Mouse (Mus musculus) neural tube, embryonic 10.5 days (tissue): ENCODE results near the gene Celf2.
A peak's percentile ranks its signal among the peaks of the same experiment; 100 is the strongest.

Source experiments
- DNase-seq: peaks from one replicate; pipeline ENCODE4 v3.0.0-alpha.2; 2017; ENCODE audit warnings: low spot score; ENCODE audit errors: extremely low spot score

Gene Celf2

DNA sequence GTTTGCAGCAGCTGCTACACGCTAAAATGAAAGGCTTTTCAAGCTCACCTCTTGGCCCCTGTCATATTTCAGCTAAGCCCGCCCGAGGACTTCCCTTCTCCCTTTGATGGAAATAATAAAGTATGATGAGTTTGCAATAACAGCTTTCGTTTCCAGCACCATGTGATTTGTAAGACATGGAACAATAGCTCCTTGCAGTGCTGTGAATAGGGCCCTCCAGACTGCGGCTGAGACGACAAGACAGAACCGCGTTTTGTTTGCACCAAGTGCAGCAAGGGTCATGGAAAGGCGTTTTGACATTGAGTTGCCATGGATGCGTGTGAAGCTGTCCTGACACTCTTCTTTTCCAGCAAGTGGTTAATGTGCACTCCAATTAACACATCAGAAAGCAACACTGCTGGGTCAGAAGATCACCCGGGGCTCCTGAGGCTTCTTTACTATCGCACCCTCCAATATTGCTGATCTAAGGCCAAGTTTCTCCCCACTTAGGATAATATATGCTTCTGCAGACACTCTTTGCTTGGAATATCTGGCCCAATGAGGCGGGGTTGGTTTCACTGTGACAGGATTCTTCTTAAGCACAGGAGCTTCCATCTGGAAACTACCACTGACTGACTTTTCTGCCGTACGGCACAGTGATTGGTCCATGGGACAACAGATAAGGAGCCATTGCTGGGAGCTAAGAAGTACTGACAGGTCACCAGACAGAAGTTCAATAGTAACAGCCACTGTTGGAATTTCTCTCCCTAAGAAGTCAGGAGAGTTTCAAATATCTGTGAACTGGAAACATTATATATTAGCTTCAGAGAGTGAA, 301.5 kb downstream of the Celf2 start:
- DNase-seq: peak; percentile 26

DNA sequence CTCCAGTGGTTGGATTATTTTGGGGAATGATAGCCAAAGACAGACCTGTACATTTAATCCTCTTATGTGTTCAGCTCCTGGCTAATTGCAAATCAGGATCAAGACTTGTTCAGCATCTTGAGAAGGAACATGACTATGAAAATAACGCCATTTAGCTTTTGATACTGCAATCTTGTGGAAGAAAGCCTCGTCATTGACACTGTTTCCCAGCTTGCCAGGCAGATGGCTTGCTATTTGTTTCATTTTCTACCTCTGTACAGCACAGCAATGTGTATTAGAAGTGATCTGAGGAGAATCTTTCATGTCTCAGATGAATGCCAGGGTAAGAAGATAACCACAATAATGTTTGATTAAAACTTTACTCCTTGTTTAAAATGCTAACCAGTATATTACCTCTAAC, 315.9 kb downstream of the Celf2 start:
- no peak for DNase-seq

DNA sequence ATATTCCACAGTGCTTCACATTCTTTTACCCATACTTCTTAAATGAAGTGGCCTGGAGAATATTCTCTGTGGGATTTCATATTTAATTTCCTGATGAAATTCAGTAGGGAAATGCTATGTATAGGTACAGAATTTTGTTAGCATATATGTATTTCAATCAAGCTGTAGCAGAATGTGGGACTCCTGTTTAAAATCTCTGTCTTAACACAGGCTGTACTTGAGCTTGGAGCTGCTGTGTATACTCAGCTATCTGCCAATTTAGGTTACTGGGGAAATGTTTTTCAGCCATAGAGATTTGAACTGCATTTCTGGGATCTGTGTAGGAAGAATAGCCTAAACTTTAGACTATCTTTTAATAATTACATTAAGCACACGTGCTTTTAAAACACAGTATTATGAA, 330.2 kb downstream of the Celf2 start:
- DNase-seq: no peak

DNA sequence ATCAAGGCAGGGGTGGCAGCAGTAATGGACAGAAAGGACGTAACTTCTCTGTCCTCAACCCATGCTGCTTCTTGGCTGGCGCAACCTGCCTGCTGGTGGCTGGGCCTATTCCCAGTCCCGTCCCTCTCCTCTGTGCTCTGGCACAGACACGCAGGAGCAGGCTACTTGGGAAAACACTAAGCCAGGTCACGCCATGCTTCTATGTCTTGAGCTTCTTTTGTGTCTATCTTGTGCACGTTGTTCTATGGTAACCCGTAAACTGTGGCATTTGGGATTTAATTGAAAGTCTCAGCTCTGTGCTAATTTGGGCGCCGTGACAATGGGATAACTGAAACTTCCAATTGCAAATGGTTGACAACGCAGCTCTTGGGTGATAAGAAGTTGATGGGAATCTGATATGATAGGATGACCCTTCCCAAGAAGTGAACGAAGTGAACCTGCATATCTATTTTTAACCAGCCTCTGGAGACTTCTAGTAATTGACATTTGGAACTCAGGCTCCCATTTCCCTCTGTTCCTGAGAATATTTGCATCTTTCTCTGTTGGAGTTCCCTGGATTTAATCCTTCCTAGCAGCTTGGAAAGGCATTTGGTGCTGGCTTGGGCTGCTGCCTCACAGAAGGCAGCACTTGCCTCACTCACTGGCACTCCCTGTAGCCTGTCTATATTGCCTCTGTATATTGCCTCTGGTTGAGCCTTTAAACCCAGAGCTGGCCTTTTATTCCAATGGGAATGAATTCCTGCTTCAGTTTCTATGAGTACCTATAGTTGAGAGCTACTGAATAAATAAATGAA, 335.9 kb downstream of the Celf2 start:
- no peak for DNase-seq

DNA sequence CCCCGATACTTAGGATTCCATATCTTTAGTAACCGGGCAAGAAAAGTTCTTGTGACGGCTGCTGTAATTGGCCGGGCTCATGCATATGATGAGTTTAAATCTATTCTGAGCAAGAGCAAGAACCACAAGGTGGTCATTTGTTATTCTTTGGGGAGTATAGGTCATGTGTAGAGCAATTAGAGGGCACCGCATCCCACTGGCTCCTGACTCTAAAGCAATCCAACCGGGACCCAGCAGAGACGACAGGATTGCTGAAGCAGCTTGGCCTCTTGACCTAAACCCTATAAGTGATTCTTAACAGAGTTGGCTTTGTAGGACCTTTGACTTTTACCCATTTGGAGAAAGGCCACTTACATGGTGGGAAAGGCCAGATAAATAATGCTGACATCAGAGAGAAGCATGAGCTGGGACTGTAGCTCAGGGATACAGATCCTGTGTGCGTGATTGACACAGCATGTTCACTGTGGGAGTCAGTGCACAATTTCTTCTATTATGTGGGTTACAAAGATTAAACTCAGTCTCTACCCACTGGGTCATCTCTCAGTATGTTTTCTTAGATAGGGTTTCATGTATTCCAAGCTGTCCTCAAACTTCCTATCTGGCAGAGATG, 338.2 kb downstream of the Celf2 start:
- peak; percentile 23 for DNase-seq

DNA sequence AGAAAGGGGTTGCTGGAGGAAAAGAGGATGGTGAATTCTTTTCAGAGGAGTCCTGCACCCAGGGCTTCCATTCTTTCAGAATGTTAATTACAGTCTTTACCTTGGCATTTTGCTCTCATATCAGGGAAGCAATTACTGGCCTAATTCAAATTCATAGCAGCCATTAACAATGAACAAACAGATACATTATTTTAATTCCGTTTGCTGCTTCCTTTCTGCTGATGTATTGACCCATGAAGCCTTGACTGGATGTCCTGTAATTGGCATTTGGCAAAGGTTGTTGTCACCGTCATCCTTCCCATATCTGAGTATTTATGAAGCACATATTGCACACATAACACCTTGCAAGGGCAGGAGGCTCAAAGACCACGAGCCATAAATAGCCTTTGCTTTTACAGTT, 343.6 kb downstream of the Celf2 start:
- no peak for DNase-seq

DNA sequence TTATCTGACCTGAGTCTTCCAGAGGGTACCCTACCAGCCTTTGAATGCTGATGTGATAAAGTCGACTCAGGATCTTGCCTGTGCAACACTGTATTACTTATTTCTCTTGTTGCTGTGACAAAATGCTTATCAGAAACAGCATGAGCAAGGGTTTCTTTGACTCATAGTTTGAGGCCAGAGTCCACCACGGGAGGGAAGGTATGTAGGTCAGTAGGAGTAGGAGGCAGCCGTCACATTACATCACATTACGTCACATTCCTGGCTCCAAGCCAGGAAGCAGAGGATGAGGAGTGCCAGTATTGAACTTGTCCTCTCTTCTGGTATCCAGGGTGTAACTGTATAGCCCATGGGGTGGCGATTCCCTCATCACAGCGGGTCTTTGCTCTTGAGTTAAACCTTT, 349.3 kb downstream of the Celf2 start:
- DNase-seq: no peak

DNA sequence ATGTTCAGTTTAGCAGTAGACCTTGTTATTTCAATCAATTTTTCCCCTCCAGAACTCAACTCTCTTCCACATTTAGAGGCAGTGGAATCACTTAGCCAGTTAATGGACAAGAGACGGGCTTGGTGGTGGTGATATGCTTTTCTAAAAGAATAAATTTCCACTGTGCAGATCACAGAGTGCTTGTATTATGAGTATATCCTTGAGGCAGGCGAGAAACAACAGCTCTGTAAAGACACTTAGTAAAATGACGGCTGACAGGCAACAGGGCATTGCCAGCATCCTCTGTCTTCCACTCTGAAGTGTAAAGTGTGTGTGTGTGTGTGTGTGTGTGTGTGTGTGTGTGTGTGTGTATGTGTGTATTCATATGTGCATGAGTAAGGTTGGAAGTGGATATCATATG, 362.1 kb downstream of the Celf2 start:
- DNase-seq: no peak

DNA sequence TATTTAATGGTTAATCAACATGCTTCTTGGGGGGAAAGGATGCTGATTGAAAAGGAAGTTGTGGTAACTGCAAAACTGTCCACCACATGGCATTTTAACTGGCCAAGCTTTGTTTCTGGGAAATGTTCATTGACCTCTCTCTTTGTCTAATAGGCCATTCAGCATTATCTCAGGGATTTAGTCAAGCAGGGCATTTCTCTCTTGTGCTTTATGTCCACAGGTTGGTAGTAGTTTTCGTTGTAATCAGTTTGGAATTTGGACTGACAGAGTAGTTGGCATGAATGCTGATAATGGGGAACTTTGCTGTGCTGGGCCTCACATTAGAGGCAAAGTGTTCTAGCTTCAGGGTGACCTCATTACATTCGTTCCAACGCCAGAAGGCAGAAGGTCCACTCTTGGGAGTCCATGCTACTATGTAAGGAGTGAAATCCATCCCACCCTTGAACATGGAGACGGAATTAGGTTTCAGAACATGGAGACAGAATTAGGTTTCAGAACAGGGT, 363.8 kb downstream of the Celf2 start:
- DNase-seq: no peak

DNA sequence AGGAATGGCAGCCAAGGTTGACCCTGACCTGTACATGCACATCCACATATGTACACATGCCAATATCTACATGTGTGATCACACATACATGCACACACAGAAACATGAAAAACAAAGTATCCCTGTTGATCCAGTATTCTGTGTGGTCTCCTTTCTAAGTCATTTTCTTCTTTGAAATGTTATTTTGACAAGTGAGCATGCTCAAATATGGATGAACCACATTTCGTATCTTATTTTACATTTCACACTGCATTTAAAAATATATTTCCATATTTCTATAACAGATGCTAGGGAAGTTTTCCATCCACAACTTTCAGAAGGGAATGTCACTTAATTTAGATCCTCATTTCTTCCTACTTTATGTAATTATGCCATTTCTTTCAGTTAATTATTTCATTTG, 364.5 kb downstream of the Celf2 start:
- DNase-seq: no peak

DNA sequence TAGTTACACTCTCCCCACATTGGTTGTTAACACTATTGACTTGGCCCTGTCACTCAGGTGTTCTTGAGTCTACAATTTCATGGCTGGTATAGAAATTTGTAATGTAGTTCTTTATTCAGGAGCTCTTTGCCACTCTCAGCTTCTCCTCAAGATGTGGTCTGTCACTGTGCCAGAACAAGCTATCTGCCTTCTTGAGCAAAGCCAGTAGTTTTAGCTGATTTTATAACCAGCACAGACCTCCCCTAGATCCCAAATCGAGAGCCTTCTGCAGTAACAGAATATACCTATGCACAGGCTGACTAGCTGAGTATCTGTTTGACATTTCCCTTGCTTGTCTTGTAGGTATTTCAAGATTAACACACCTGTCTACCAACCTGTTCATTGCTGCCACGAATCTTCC, 386.0 kb downstream of the Celf2 start:
- no peak for DNase-seq

DNA sequence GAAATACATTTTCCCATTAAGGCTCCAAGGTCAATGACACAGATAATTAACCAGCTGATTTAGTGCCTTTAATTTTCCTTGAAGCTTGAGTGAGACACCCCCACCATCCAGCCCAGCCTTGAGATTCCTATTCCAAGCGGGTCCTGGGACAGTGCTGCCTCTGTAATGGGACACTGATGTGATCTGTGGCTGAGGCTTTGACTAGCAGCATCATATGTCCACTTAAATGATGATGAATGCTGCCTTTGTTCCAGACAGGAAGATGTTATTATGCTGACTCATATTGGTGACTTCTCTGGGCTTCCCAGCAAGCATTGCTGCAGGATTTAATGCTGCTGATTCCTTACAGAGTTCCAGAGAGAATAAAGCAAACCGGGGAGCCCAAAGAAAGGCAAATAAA, 393.6 kb downstream of the Celf2 start:
- no peak for DNase-seq

DNA sequence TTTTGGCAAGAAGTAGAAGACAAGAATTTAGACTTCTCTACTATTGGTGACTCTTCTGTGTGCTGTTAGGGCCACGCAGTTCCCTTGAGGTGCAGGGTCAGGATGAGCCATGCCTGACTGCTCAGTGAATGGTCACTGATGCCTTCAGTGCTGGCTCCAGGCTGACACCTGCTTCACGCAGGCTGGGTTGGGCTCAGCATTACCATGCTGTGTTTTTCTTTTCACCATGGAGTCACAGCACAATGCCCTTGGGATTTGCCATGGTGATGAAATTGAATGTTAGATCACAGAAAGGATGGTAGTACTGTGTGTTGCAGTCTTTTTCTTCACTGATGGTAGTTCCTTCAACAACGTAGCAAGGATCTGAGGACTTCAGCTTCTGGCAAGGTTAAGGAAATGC, 394.2 kb downstream of the Celf2 start:
- no peak for DNase-seq

DNA sequence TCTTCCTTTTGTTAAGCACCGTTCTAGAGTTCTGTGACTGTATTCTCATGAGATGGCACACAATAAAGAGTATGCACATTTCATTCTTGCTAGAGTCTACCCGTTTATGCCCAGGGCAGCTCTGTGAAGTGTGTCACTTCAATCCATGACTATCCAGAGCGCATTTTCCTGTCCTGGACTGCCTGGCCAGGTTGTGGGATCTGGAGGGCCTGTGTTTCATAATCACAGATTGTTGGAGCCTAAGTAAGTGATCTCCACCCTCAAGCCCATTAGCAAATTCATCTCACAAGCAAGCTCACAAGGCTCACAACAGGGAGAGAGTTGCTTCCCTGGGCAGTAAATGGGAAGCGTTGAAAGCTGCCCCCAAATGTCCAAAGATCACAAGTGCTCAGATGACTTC, 395.6 kb downstream of the Celf2 start:
- DNase-seq: no peak

DNA sequence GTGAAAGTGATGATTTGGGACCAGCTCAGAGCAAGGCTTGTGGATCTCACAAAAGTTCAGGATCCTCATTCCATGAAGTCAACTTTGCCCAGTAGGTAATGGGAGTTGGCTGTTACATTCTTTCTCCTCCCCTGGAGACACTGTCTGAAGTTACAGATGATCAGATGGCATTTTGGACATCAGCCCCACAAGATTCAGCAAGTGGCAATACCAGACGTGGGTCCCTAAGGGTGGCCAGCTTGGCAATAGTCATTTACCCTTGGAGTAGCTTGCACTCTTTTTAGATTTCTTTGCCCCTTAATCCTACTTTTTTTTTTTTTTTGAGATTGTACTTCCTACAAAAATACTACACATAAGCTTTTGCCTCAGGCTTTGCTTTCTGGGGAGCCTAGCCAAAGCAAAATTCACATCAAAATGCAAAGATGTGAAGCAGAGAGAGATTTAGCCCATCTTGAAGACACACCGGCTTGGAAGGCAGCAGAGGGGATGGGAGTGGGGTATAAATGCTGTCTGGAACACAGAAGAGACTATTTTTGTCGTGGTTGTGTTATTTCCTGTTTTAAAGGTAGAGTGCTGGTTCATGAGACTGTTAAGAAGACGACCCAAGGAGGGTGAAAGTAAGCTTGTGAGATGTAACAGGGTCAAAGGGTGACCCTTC, 397.1 kb downstream of the Celf2 start:
- DNase-seq: no peak

DNA sequence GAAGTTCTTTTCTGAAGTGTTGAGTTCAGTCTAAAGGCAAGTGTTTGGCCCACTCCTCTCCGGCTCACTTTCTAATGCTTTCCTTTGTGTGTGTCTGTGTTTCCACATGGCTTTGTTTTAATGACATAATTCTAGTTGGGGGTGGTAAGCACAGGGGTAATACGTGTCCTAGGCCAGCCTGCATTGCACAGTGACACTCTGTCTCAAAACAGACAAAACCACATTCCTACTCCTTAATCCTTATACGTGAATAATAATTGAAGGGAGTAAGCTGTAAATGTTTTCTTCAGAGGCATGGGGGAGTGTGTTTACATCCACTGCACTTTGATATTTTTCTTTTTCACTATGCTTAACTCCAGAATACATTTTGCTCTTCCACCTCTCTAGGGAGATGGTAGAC, 415.9 kb downstream of the Celf2 start:
- DNase-seq: no peak

DNA sequence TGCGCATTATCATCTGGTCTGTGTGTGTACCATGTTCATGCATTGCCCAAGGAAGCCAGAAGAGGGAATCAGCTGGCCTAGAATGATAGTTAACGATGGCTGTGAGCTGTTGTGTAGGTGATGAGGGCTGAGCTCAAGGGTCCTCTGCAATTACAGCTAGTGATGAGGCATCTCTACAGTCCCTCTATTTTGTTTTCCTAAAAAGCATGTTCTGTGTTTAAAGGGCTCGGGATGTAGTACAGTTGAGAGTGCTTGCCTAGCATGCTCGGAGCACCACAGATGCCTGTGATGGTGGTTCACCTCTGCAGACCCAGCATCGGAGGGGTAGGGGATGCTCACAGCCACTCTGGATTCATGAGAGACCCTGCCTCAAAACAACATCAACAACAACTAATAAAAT, 416.7 kb downstream of the Celf2 start:
- no peak for DNase-seq

DNA sequence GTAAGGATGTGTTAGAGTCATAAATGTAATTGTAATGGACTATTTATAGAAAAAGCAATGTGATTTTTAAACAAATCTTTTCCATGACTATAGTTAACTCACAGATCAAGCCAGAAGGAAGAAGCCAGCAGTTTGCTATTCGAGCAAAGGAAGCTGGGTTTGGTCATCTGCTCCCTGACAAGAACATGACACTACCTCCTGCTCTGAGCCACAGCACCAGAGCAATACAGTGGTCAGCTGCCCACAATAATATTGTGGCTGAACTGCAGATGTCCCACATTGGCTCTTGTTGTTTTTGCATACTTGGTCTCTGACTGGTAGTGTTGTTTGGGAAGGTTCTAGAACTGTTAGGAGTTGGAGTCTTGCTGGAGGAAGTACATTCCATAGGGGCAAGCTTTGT, 418.9 kb downstream of the Celf2 start:
- no peak for DNase-seq

DNA sequence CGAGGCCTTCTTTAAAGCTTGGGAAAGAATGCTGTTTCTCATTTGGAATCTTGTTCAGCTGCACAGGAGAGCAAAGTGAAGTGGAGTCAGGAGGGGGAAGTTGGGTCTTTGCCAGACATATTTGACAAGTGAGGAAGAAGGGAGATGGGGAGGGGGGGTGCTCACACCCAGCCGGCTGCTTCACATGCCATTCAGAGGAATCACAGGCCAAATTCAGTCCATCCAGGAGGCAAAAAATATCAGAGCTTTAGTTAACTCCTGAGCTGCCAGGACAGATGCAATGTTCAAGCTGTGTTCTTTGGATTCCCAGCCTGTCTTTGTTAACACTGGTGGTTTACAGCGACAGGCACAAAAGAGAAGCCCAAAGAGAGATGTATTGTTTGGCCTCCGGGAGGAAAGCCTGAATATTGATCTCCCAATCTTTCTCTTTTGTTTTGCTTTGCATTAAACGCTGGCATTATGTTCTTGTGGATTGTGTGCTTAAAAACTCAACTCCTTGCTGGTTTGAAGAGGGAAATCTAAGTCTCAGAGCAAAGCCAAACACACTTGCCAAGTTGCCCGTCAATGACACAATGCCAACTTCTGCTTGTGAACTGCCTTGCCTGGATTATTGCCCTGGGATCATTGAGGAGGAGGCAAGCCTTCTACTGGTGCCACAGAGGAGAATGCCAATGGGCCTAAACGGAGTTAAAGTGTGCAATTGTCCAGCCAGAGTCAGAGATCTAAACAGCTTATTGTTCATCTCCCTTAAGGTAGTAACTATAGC, 420.1 kb downstream of the Celf2 start:
- peak; percentile 37 for DNase-seq

DNA sequence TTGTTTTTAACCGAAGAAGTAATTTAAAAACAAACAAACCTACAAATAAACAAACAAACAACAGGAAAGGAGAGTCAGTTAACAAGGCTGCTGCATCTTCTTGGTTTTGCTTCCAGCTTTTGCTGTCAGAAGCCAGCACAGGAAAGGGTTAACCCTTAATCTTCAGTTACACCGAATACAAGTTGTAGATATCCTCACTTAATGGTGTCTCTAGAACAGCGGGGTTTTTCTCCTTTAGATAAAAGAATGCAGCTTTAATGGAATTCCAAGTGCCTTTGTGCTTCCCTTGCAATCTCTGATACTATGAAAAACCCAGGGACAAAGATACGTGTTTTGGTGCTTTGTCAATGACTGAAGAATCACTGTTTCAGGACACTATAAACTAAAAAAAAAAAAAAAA, 420.8 kb downstream of the Celf2 start:
- DNase-seq: no peak

DNA sequence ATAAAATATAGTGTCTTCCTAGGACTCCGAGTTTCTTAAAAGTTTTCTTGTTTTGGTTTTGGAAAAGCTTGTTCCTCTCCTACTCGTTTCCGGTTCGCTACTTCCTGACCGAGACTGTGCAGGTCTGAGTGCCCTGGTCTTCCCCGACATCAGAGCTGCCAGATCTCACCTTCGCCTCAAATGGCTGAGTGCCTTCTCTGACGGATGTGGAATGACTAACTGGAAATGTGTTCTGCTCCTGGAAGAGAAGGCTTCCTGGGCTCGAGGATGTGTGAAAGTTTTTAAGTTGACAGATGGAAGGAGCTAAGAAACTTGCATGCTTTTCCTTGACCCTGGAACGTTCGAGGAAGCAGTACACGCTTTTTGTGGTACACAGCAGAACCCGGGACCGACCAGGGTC, 421.9 kb downstream of the Celf2 start:
- no peak for DNase-seq
